Mouse (Mus musculus) hindbrain, embryonic 11.5 days (tissue): ENCODE results near the gene Lars2. TPM values are rescaled to one million over a fixed set of nuclear protein-coding genes. Genes with fewer than 3 reads are reported as not detected.

Experiments
- ATAC-seq: fragments of 200-750 bp; cut with Nextera tagmentation; 2 replicates; pipeline ENCODE4 v1.8.0; 2017; ENCODE audit warnings: mild to moderate bottlenecking, moderate TSS enrichment, moderate library complexity; ENCODE audit not compliant: low FRiP score
- DNase-seq: peaks from one replicate; pipeline ENCODE4 v3.0.0-alpha.2; 2015; ENCODE audit warnings: low spot score
- H3K27ac ChIP-seq: fragments of 300-500 bp; sonication (generic); 2 replicates; pipeline ENCODE4 v1.5.1; 2014; ENCODE audit warnings: mild to moderate bottlenecking, low read depth, low read length
- H3K27me3 ChIP-seq: fragments of 300-500 bp; sonication (generic); 2 replicates; pipeline ENCODE4 v1.6.1; 2014; ENCODE audit warnings: mild to moderate bottlenecking, low read length, moderate library complexity, mixed read lengths; ENCODE audit not compliant: control insufficient read depth, insufficient read depth
- H3K36me3 ChIP-seq: fragments of 300-500 bp; sonication (generic); 2 replicates; pipeline ENCODE4 v1.6.1; 2014; ENCODE audit warnings: mild to moderate bottlenecking, low read length, moderate library complexity, mixed read lengths; ENCODE audit not compliant: control insufficient read depth, insufficient read depth
- H3K4me1 ChIP-seq: fragments of 300-500 bp; sonication (generic); replicated peaks from 2 replicates; pipeline ENCODE4 v1.6.1; 2014; ENCODE audit warnings: low read length, mixed read lengths; ENCODE audit not compliant: control insufficient read depth, insufficient read depth
- H3K4me2 ChIP-seq: fragments of 300-500 bp; sonication (generic); replicated peaks from 2 replicates; pipeline ENCODE4 v1.6.1; 2014; ENCODE audit warnings: mild to moderate bottlenecking, low read depth, low read length
- H3K4me3 ChIP-seq: fragments of 300-500 bp; sonication (generic); 2 replicates; pipeline ENCODE4 v1.5.1; 2014; ENCODE audit warnings: low read depth, low read length
- H3K9ac ChIP-seq: fragments of 300-500 bp; sonication (generic); 2 replicates; pipeline ENCODE4 v1.6.1; 2014; ENCODE audit warnings: low read depth, low read length
- H3K9me3 ChIP-seq: fragments of 300-500 bp; sonication (generic); 2 replicates; pipeline ENCODE4 v1.6.1; 2016; ENCODE audit warnings: low read length; ENCODE audit not compliant: control insufficient read depth
- WGBS: fragments of 180-500 bp; shearing (Covaris S2); extraction: QIAGEN DNeasy Blood & Tissue Kit; methylation state at CpG from one replicate; pipeline ENCODE4 v1.1.7; 2014; 5-methylcytosine and 5-hydroxymethylcytosine counted together
- polyA plus RNA-seq: library from polyadenylated mRNA; unstranded; fragments of >200 nt; fragmentation: Nextera tagmentation; extraction: Ambion mirVana; gene quantifications from 2 replicates; pipeline ENCODE4 v1.2.1, GENCODE M21; 2014

Gene Lars2
- polyA plus RNA-seq, 1 experiment from 2014 or later = 1,244 TPM

GRCm38 (mm10) chr9:123485561-123485960 is 118.8 kb downstream of the Lars2 start:
- 93% methylated on average over 4 of the region's 4 CpGs for WGBS

DNA sequence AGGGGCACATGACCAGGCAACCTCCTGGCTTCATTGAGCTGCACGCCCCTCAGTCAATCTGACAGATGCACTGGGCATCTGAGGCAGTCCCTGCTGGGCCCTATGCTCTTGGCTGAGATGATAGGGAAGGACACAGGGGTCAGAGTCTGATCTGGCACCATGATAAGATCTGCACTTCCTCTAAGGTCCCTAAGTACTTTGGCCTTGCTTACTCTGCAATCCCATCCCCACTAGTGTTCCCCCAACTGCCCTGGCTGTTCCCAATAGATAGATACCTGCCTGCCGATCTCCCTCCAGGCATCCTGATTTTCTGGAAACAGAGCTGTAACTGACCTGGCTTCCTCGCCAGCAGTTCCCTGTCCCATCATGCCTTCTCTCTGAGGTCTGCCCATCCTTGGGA is 119.9 kb downstream of the Lars2 start:
- WGBS = 68% methylated on average over 3 of the region's 3 CpGs
- no peak overlapping the region for H3K9ac ChIP-seq
- H3K27ac ChIP-seq = no peak overlapping the region
- no peaks in the 10 kb centered on the region for H3K36me3 ChIP-seq
- DNase-seq (no peak), ATAC-seq (no peak)
- no peaks in the 10 kb centered on the region for H3K27me3 ChIP-seq
- H3K4me2 ChIP-seq = no peak overlapping the region
- peaks cover 2% of the 10 kb centered on the region; the same call in 1 of the 2 replicates for H3K4me1 ChIP-seq
- no peak overlapping the region for H3K4me3 ChIP-seq
- no peaks in the 10 kb centered on the region for H3K9me3 ChIP-seq

More at GRCm38 (mm10) chr9:123485561-123485960, 118.8 kb downstream of the Lars2 start:
- peaks cover 4% of the 10 kb centered on the region; the same call in 1 of the 2 replicates for H3K4me1 ChIP-seq
- DNase-seq (no peak), ATAC-seq (no peak)
- H3K4me3 ChIP-seq = no peak overlapping the region
- no peaks in the 10 kb centered on the region for H3K36me3 ChIP-seq
- no peak overlapping the region for H3K27ac ChIP-seq
- H3K9ac ChIP-seq = no peak overlapping the region
- no peaks in the 10 kb centered on the region for H3K27me3 ChIP-seq
- H3K4me2 ChIP-seq = no peak overlapping the region
- H3K9me3 ChIP-seq = no peaks in the 10 kb centered on the region

GRCm38 (mm10) chr9:123489073-123489472 is 122.3 kb downstream of the Lars2 start:
- H3K36me3 ChIP-seq = no peaks in the 10 kb centered on the region
- no peaks in the 10 kb centered on the region for H3K9me3 ChIP-seq
- ATAC-seq = no peak
- H3K4me2 ChIP-seq = no peak overlapping the region
- H3K27me3 ChIP-seq = no peaks in the 10 kb centered on the region
- H3K9ac ChIP-seq = no peak overlapping the region
- 90% methylated on average over 2 of the region's 2 CpGs for WGBS
- no peak overlapping the region for H3K27ac ChIP-seq
- no peak for DNase-seq
- no peak overlapping the region for H3K4me3 ChIP-seq
- no peaks in the 10 kb centered on the region for H3K4me1 ChIP-seq

DNA sequence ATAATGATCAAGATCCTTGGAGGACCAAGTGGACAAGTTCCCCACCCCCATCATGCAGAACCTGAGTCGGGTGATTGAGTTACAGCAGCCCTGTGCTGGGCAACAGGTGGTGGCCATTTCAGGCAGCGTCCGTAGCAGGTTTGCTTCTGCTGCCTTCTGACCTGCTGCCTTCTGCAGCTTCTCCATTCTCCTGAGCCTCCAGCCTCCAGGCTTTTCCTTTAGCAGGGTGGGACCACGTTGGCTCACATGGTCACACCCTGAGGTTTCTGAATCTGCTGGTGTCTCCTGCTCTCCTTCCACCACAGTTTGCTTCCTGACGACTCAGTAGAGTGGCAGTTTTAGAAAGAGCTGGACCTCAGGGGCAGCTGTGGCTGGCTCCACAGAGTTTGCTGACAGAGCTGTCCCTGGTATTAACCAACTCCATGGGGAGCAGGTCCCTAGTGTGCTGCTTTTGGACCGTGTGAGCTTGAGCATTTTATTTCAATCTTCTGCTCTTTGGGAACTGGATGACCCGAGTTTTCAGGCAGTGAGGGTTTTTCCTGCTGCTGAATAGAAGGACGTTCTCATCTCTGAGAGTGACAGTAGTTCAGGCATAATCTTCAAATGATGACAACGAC is 123.1 kb downstream of the Lars2 start:
- no peak for DNase-seq
- H3K4me3 ChIP-seq = no peak overlapping the region

GRCm38 (mm10) chr9:123490930-123491329 is 124.2 kb downstream of the Lars2 start:
- Histone ChIP-seq H3K27ac (no peak overlapping the region), H3K36me3 (no peaks in the 10 kb centered on the region), H3K9me3 (no peaks in the 10 kb centered on the region), H3K4me1 (no peaks in the 10 kb centered on the region), H3K4me2 (no peak overlapping the region), H3K27me3 (no peaks in the 10 kb centered on the region), H3K4me3 (no peak overlapping the region), H3K9ac (no peak overlapping the region)
- DNase-seq = no peak
- 83% methylated on average over 5 of the region's 5 CpGs for WGBS
- ATAC-seq = no peak

More for the DNA sequence above, 123.1 kb downstream of the Lars2 start:
- H3K4me1 ChIP-seq = no peaks in the 10 kb centered on the region
- no peaks in the 10 kb centered on the region for H3K9me3 ChIP-seq
- no peaks in the 10 kb centered on the region for H3K27me3 ChIP-seq
- no peak overlapping the region for H3K9ac ChIP-seq
- H3K4me2 ChIP-seq = no peak overlapping the region
- H3K27ac ChIP-seq = no peak overlapping the region
- whole genome bisulfite sequencing = 73% methylated on average over 9 of the region's 9 CpGs
- no peaks in the 10 kb centered on the region for H3K36me3 ChIP-seq
- ATAC-seq = no peak

GRCm38 (mm10) chr9:123491917-123492585 is 125.3 kb downstream of the Lars2 start:
- no peak overlapping the region for H3K27ac ChIP-seq
- H3K36me3 ChIP-seq = no peaks in the 10 kb centered on the region
- WGBS = 81% methylated on average over 9 of the region's 9 CpGs
- no peak overlapping the region for H3K9ac ChIP-seq
- H3K4me2 ChIP-seq = no peak overlapping the region
- no peaks in the 10 kb centered on the region for H3K27me3 ChIP-seq
- DNase-seq (no peak), ATAC-seq (no peak)
- H3K4me1 ChIP-seq = no peaks in the 10 kb centered on the region
- no peaks in the 10 kb centered on the region for H3K9me3 ChIP-seq
- H3K4me3 ChIP-seq = no peak overlapping the region

GRCm38 (mm10) chr9:123496665-123497064 is 129.9 kb downstream of the Lars2 start:
- DNase-seq (no peak), ATAC-seq (no peak)
- H3K9ac ChIP-seq = no peak overlapping the region
- no peak overlapping the region for H3K4me3 ChIP-seq
- no peak overlapping the region for H3K4me2 ChIP-seq
- 26% methylated on average over 13 of the region's 13 CpGs for WGBS
- no peaks in the 10 kb centered on the region for H3K27me3 ChIP-seq
- no peaks in the 10 kb centered on the region for H3K36me3 ChIP-seq
- no peak overlapping the region for H3K27ac ChIP-seq
- H3K9me3 ChIP-seq = no peaks in the 10 kb centered on the region
- no peaks in the 10 kb centered on the region for H3K4me1 ChIP-seq

DNA sequence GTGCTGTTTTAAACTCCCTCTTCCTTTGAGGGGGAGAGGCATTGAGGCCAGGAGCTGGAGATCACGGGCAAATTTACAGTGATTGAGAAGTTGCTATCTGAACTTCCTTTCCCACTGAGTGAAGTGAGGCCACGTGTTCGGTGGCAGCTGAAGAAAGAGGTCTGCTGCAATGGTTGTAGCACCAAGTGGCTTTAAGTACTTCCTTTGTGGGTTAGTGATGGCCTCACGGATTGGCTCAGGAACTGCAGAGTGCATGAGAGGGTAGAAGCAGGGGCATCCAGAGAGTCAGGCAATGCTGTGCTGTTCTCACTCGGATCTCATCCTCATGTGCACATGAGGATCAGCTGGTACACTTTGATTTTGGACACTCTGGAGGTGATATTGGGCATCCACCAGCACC is 131.2 kb downstream of the Lars2 start:
- Histone ChIP-seq H3K4me3 (no peak overlapping the region), H3K36me3 (no peaks in the 10 kb centered on the region), H3K9ac (no peak overlapping the region), H3K27me3 (no peaks in the 10 kb centered on the region), H3K4me1 (no peaks in the 10 kb centered on the region), H3K27ac (no peak overlapping the region), H3K9me3 (no peaks in the 10 kb centered on the region), H3K4me2 (no peak overlapping the region)
- WGBS = 88% methylated on average over 5 of the region's 5 CpGs
- ATAC-seq (no peak), DNase-seq (no peak)

DNA sequence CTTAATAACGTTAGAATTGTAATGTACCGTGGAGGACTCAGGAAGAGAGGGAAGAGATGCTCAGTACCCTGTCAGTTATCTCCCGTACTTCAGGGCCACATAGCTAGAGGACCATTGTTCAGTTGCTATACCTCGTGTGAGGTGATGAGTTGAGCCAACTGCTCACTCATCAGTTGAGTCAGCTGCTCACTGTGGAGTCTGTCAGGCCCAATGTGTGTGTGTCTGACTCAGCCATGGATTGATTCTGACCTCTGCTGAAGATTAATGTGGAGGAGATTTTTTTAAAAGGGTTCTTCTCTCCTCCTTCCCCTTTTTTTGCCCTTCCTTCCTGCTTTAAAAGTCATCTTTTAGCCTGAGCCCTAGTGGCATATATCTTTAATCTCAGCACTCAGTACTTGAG is 133.8 kb downstream of the Lars2 start:
- ATAC-seq = no peak
- Histone ChIP-seq H3K4me2 (no peak overlapping the region), H3K9me3 (no peaks in the 10 kb centered on the region), H3K9ac (no peak overlapping the region), H3K4me1 (no peaks in the 10 kb centered on the region), H3K36me3 (no peaks in the 10 kb centered on the region), H3K27me3 (no peaks in the 10 kb centered on the region), H3K4me3 (no peak overlapping the region), H3K27ac (no peak overlapping the region)
- 88% methylated on average over 4 of the region's 4 CpGs for WGBS
- no peak for DNase-seq
